Mouse (Mus musculus) liver (tissue): ENCODE measurements at regions not wholly inside any gene's neighbourhood (a gene's known extent, or its start where the extent isn't known, plus 50 kb on each side); places are given as distances from the start of the nearest gene placed in this dataset.

Source experiments
- DNase-seq: peaks from one replicate; pipeline ENCODE4 v3.0.0-alpha.2; 2020; ENCODE audit warnings: mixed read lengths

GRCm38 (mm10) chr15:96768301-96768993, 68.9 kb upstream of the Slc38a2 start:
- DNase-seq = no peak

- DNase-seq = no peak
Observed at GRCm38 (mm10) chr15:96767188-96767587, 67.7 kb upstream of the Slc38a2 start.

GRCm38 (mm10) chr15:96766238-96766637, 66.7 kb upstream of the Slc38a2 start:
- no peak for DNase-seq

GRCm38 (mm10) chr15:96763611-96764010, 64.1 kb upstream of the Slc38a2 start:
- no peak for DNase-seq

- no peak for DNase-seq
Observed at GRCm38 (mm10) chr15:96759078-96759995, 59.8 kb upstream of the Slc38a2 start.

- DNase-seq = no peak
Observed at GRCm38 (mm10) chr15:96757446-96758198, 58.1 kb upstream of the Slc38a2 start.

- DNase-seq = no peak
Observed at GRCm38 (mm10) chr15:96756456-96756855, 56.9 kb upstream of the Slc38a2 start.

GRCm38 (mm10) chr15:96755951-96756350, 56.4 kb upstream of the Slc38a2 start:
- DNase-seq = no peak

- no peak for DNase-seq
Observed at GRCm38 (mm10) chr15:96755322-96755942, 55.9 kb upstream of the Slc38a2 start.

- no peak for DNase-seq
Observed at GRCm38 (mm10) chr15:96754079-96754478, 54.5 kb upstream of the Slc38a2 start.

- DNase-seq = no peak
Observed at GRCm38 (mm10) chr15:96752719-96753118, 53.2 kb upstream of the Slc38a2 start.

- no peak for DNase-seq
Observed at GRCm38 (mm10) chr15:96752062-96752358, 52.5 kb upstream of the Slc38a2 start.

GRCm38 (mm10) chr15:96751243-96752061, 51.9 kb upstream of the Slc38a2 start:
- DNase-seq = no peak

- DNase-seq = no peak
Observed at GRCm38 (mm10) chr15:96749534-96750256, 50.2 kb upstream of the Slc38a2 start.
